Mouse (Mus musculus): ENCODE results near the gene Clec10a.

Clec10a gene

DNA sequence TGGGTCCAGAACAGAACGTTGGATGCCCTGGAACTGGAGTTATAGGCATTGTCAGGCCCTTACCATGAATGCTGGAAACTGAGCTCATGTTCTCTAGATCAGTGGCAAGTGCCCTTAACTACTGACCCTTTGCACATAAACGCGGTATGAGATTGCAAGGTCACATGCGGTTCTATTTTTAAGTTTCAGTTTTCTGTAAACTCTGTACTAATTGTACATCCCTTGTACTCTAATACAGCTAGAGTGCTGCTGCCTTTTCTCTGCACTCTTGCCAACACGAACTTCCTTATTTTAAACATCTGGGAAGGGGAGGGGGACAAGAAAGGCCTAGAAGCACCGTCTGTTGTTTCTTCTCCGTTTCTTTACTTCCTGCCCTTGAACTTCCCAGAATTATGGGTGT lies 29.1 kb downstream of the Clec10a start:
- DNase-seq (ENCODE audit: low spot score) = no peak

DNA sequence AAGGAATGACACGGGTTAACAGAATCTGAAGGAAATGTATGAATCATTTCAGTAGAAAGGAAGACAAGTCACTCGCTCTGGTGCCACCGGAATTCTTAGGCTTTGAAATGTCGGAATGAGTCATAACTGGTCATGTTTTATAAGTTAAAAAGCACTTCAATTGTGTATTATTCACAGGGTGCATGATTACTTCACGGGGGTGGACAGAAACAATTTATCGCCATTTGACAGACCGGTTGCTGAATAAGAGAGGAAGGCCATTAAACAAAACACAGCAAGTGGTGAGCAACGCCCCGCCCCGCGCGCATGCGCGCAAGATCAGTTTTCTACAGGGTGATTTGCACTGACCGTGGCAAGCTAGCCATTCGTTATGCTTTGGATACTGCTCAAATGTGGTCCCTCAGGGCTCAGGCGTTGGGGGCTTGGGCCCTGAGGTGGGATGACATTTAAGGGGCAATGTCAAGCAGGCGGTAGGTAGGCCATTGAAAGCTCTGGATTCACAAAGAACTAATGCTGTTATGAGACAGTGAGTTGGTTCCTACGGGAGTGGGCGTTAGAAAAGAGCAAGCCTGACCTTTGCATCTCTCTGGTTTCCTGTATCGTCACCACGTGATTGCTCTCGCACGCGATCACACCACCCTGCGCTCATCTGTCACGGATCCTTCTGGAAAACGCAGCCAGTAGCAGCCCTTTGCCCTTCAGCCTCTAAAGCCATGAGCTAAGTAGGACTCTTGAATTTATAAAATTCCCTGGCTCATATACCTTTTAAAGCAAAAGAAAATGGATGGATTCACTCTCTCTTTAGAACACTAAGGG lies 33.5 kb downstream of the Clec10a start:
- DNase-seq (ENCODE audit: low spot score) = no peak

DNA sequence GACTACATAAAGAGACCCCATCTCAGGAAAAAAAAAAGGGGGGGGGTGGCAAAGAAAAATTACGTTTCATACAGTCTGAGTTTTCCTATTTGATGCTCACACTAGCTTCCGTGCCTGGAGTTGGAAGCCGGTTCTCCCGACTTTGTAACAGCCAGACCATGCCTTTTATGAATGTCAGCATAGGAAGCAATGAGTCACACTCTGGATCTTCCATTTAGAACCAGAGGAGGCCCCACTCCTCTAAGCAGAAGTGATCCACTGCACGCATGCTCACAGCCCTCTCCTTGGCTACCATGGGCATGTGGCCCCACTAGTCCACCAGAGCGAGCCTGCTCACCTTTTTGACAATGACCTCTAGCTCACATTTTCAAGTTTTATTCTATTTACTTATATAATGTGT lies 35.2 kb downstream of the Clec10a start:
- DNase-seq (ENCODE audit: low spot score) = no peak

DNA sequence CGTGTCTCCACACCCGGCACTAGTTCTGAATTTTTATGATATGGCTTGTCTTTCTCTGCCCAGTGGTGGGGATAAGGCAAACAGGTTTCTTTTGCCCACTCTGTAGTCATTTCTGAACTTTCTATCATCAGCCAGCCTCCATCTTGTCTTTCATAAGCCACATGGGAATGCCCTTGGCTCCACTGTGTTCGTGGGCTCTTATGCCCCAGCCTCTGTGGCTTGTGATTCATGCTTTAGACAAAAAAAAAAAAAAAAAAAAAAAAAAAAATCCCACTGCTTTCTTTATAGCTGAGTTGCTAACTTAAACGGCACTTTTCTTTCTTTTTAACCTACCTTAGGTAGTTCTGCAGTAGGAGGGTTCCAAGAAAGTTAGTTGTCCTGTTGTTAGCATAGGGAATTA lies 36.2 kb downstream of the Clec10a start:
- DNase-seq (ENCODE audit: low spot score) = no peak

DNA sequence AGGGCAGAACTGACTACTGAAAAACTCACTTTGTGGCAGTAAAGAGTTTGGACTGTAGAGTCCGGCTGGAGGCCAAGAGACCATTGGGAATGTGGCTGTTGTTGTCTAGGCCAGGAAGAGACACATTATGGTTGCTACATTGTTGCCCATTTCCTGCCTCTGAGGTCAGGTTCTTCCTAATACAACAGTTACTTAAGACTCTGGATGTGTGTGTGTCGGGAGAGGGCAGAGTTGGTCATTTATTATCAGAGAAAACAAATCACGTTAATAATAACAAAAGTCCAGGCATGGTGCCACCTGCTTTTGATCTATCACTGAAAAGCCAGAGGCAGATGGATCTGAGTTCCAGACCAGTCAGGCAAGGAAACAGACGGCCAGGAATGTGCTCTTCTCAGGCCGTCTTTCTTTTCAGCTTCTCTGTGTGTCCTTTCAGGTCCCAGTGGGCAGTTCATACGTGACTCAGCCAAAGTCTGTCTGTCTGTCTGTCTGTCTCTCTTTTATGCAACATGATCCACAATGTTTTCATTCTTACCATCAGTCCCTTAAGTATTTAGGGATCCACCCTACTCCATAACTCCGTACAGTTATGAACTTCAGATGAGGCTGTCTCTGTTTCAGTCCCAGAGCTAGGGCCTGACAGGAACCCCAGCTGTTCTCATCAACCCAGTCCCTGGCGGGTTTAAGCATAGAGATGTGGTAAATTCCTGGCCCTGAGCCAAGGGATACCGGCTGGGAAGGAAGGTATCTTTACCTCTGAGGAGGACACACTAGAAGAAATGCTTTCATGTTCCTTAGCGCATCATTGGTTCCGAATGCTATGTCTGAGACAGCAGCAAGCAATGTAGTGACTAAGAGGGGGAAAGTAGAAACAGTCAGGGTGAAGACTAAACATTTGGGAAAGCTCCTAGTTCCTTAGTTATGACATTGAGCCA lies 37.6 kb downstream of the Clec10a start:
- DNase-seq (ENCODE audit: low spot score) = no peak

DNA sequence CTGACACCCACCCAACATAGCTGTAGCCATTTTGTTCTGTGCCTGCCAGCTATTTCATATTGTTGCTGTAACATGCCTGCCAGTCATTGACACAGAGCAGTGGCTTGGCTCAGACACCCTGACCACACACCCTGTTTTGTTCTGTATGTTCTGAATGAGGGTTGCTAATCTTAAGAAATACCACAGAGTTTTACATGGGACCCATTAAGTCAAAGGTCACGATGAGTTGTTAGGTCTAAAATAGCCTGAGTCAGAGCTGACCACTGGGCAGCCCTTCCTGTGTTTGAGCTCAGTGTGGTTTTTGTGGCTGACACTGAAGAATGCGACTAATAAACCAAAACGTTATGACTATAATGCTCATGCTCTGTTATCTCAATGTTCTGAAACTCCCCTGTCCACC lies 42.3 kb downstream of the Clec10a start:
- no peak for DNase-seq (ENCODE audit: low spot score)

DNA sequence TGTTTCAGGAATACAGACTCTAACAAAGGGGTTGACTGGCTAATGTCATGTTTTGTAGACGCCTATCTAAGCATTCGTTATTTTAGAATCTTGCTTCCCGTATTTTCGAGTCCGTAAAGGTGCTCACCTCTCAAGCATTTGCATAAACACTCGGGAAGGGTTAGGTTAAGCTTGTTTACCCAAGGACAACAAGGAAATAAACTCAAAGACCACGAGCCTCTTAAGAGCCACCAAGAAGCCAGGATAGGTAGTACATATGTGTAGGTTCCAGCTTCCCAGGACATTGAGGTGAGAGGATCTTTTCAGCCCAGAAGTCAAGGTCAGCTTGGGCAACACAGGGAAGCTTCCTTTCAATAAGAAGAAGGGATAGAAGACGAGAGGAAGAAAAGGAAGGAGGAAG lies 43.1 kb downstream of the Clec10a start:
- no peak for DNase-seq (ENCODE audit: low spot score)

DNA sequence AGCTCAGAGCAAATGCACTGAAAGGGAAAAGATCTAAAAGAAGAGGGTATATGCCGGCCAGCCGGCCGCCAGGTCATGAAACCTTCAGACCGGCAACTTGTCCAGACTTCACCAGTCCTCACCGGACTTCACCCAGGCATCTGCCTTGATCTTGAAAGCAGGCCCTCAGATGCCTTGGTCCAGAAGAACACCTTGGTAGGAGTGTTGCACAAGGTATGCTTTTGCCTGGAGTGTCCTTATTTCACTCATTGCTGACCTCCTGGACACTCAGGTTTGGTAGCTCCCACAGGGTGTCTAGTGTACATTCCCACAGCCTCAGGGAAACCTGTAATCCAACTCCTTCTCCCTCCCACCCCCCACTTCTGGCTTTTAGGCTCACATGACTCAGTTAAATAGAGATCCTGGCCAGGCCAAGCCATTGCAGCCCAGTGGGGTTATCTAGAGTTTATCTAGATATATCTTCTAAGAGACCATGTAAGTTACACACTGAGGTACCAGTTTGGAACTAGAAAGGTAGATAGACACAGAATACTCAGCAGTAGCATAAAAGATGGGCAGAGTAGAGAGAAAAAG lies 44.1 kb downstream of the Clec10a start:
- no peak for DNase-seq (ENCODE audit: low spot score)

DNA sequence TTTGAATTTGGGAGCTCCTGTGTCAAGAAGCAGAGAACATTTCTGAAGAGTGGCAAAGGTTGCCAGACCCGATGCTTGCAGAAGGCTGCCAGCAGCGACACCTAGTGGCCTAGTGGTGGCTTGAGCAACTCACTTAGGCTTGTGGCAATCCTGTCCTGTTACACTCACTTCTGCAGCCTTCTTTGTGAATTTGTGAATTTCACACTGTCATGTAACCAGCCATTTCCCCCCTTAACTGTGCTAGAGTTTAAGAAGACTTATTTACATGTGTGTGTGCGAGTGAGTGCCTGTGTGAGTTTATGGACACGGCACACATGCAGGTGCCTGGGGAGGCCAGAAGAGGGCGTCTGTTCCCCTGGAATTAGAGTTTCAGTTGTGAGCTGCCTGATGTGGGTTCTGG lies 45.7 kb downstream of the Clec10a start:
- DNase-seq (ENCODE audit: low spot score) = peak; percentile 68

DNA sequence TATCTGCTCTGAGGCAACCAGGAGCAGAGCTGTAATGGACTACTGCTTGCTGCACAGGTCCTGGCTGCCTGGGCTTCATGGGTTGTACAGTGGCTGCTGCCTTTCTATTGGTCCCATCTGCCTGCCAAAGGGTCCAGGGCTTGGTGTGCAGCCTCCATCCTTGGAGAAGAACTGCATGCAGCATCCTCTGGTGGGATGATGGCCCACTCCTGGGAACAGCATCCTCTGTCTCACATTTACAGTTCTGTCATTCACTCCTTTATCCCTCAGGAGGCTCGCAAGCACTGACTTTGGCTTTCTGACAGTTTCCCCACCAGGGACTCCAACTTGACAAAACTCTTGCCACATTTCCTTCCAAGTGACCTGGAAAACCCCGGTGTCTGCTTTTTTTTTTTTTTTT lies 50.8 kb downstream of the Clec10a start:
- no peak for DNase-seq (ENCODE audit: low spot score)

DNA sequence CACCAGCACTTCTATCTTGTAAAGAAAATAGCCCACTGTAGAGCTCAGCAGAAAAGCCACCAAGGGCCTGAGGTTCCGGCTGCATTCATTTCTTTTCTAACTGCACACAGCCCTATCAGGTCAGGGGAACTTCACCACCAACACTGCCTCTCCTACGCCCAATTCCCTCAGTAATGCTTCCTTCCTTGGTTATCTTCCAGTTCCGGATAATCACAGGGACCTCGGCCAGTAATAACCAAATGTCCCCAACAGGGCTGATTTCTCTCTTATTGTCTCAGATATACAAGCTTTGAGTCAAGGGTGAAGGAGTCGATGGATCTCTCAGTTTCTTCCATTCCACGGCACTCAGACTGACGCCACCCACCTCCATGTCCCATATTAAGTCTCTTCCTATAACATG lies 51.3 kb downstream of the Clec10a start:
- no peak for DNase-seq (ENCODE audit: low spot score)

DNA sequence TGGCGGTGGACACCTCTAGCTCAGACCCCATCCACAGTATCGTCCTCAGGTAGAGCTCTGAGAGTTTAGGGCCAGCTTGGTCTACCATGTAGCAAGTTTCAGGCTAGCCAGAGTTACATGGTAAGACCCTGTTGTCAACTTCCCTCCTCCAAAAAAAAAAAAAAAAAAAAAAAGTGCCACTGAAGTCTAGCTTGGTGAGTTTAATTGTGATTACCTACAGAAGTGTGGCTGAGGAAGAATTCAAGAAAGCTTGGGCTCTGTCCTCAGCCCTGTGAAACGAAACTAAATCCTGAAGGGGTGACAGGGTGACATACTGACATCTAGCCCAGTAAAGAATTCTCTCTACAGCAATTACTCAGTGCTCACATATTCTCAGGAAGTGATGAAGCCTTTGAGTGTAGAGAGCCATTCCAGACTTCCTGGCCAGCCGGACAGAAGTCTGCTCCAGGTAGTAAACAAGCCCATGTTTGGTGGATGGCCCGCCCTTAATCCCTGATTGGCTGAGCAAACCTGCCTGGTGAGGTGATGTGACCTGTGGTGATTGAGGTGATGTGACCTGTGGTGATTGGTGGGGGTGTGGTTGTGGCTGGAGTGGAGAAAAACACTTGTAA lies 52.9 kb downstream of the Clec10a start:
- no peak for DNase-seq (ENCODE audit: low spot score)

DNA sequence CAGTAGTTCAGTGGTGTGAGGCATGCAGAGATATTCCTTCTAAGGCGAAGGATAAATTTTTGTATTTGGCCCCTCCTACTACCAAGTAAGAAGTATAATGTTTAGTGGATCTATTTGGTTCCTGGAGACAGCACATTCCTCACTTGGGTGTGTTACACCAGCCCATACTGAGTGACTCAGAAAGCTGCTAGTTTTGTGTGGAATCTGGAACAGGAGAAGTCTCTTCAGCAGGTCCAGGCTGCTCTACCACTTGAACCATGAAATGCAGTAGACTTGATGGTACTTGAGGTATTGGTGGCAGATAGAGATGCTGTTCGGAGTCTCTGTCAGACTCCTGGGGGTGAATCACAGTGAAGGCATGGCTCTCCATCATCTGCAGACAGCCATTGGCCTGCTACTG lies 54.7 kb downstream of the Clec10a start:
- DNase-seq (ENCODE audit: low spot score) = no peak

DNA sequence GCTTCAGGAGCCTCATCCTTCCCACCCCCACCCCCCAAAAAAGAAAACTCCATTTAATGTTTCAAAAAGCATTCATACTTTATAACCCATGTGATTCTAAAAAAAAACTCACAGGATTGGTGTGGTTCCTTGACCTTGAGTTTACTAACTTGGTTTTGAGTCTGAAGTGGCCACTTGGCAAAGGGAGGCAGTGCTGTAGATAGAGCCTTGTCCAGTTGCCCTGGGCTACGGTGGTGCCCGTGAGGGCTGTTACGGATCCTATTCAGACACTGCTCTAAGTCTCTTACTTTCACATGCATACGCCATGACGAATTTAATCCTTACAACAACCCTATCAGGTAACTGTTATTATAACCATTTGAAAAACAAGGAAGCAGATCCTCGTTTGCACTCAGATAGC lies 56.0 kb downstream of the Clec10a start:
- no peak for DNase-seq (ENCODE audit: low spot score)

DNA sequence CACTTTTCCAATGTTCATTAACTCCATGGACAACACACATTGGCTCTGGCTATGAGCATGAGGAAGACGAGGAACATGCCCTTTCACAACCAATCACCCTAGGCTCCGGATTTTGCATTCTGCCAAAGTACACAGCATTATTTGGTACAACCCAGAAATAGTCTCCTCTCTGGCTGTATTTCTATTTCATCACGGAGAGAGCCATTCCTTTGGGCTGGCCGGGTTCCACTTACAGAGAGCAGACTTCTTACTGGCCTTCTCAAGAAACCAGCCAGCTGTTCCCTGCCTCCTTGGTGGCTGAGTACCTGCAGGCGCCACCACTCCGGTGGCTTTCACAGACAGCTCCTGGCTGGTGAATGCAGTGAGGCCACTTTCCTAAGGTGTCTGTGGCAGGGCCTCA lies 56.4 kb downstream of the Clec10a start, which contains the start of gene Slc16a11:
Gene Slc16a11, plus strand, starts transcription at position 330 of the 400 bp plus-strand sequence.
- no peak for DNase-seq (ENCODE audit: low spot score)

DNA sequence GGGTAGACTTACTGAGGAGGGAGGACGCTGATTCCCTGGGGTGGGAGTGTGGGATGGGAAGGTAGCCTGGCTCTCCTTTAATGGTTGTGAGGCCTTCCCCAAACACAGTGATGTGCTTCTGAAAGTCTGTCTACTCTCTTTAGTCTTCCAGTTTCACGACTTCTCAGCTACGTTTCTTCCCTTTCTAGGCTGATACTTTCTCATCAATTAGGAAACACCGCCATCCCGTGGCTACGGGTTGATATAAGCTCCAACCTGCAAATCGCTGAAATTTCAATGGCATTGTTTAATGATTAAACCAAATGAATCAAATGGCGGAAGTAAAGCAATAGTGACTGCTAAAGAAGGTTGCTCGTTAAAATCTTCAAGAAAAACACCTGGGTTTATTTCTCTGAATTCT lies 56.9 kb downstream of the Clec10a start:
- no peak for DNase-seq (ENCODE audit: low spot score)

DNA sequence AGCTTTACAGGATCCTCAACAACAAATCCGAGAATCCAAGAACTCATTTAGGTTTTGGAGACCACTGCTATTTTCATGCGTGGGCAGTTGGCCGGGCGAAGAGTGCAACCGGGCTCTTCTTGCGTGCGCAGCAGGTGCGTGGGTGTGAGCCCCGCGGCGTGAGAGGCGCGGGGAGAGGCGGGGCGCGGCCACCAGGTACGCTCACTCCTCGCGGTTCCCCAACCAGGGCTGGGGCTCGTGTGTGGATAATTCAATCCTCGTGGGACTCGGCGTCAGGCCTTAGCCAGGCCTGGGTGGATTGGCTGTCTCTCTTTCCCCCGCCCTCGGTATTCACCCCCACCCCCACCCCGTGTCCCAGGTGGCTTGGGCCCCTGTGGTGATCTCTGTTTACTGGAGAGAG lies 57.7 kb downstream of the Clec10a start:
- DNase-seq (ENCODE audit: low spot score) = no peak

DNA sequence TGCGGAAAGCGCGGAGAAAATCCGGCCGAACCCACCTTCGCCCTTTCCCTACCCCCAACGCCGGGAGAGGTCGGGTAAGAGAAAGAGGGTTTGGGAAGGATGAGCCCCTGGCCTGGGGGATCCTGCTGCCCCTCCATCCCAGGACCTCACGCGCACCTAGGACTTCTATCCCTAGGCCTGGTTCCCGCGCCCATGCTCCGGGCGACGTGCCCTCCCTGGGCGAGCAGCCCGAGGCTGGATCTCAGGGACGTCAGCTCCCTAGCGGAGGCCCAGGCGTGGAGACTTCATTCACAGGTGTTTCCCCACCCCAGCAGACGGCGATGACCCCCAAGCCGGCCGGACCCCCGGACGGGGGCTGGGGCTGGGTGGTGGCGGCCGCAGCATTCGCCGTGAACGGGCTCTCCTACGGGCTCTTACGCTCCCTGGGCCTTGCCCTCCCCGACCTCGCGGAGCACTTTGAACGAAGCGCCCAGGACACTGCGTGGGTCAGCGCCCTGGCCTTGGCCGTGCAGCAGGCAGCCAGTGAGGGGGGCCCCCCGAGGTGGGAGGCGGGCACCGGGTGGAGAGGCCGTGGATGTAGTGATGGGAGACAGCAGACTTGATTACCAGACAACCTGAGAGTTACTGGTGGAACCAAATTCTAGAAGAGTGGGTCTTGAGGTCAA lies 58.3 kb downstream of the Clec10a start:
- no peak for DNase-seq (ENCODE audit: low spot score)

DNA sequence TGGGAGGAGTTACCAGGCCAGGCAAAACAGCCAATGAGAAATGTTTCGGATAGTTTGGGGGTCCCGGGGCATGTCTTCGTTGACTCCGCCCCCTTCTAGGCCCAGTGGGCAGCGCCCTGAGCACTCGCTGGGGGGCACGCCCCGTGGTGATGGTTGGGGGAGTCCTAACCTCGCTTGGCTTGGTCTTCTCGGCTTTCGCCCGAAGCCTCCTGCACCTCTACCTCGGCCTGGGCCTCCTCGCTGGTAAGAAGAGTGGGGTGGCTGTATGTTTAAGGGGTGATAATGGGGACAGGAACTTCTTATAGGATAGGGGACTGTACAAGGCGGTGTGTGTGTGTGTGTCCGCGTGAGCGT lies 58.8 kb downstream of the Clec10a start:
- no peak for DNase-seq (ENCODE audit: low spot score)

DNA sequence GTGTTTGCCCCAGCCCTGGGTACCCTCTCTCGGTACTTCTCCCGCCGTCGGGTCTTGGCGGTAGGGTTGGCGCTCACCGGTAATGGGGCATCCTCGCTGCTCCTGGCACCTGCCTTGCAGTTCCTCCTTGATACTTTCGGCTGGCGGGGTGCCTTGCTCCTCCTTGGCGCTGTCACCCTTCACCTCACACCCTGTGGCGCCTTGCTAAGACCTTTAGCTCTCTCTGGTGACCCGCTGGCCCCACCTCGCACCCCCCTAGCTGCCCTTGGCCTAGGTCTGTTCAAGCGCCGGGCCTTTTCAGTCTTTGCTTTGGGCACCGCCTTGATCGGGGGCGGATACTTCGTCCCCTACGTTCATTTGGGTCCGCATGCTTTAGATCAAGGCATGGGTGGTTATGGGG lies 59.3 kb downstream of the Clec10a start:
- no peak for DNase-seq (ENCODE audit: low spot score)

DNA sequence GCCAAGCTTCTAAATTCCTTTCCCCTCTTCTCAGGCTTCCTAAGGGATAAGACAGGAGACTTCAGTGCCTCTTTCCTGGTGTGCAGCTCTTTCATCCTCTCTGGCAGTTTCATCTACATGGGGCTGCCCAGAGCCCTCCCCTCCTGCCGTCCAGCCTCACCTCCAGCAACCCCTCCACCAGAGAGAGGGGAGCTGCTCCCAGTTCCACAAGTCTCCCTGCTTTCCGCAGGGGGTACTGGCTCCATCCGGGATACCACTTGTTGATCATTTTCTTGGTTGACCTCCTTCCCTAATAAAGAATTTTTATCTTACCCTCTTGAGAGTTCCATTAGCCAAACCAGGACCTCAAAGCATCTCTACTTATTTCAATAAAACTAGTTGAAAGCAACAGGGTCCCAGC lies 60.1 kb downstream of the Clec10a start:
- no peak for DNase-seq (ENCODE audit: low spot score)

DNA sequence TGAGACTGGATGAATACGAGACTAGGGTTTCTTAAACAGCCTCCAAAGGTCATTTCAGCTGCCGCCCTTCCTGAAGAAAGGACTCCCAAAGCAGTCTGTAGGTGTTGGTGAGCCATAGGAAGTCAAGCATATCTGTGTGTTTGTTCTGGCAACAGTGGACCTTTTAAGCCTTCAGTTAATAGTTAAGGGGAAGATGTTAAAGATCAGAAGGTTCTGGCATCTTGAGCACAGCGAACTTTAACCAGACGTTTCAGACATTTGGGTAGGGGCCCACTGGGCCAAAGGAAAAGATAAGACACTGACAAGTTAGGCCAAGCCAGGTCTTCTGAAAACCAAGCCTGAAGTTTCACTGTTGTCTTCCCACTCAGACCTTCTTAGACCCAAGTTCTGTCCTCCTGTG lies 62.0 kb downstream of the Clec10a start:
- DNase-seq (ENCODE audit: low spot score) = no peak
